Mouse (Mus musculus) limb, embryonic 14.5 days (tissue): Measurements from ENCODE around the gene Gna13. TPM values are rescaled to one million over a fixed set of nuclear protein-coding genes. Genes with fewer than 3 reads are reported as not detected.

Experiments used
- ATAC-seq: fragments of 200-750 bp; cut with Nextera tagmentation; 2 replicates; pipeline ENCODE4 v1.8.0; 2017; ENCODE audit warnings: low read depth, moderate number of reproducible peaks, moderate TSS enrichment; ENCODE audit not compliant: low FRiP score
- DNase-seq: peaks from one replicate; pipeline ENCODE4 v3.0.0-alpha.2; 2015; ENCODE audit warnings: low spot score
- H3K27ac ChIP-seq: fragments of 300-500 bp; sonication (generic); replicated peaks from 2 replicates; pipeline ENCODE4 v1.5.1; 2014; ENCODE audit warnings: low read depth, mild to moderate bottlenecking, low read length, moderate library complexity, mixed read lengths
- H3K27me3 ChIP-seq: fragments of 300-500 bp; sonication (generic); 2 replicates; pipeline ENCODE4 v1.6.1; 2014; ENCODE audit warnings: low read length, mixed read lengths; ENCODE audit not compliant: control insufficient read depth, insufficient read depth
- H3K36me3 ChIP-seq: fragments of 300-500 bp; sonication (generic); 2 replicates; pipeline ENCODE4 v1.6.1; 2014; ENCODE audit warnings: mild to moderate bottlenecking, low read length, moderate library complexity, mixed read lengths; ENCODE audit not compliant: control insufficient read depth, insufficient read depth
- H3K4me1 ChIP-seq: fragments of 300-500 bp; sonication (generic); 2 replicates; pipeline ENCODE4 v1.6.1; 2014; ENCODE audit warnings: antibody characterized with exemption, low read length, mixed read lengths; ENCODE audit not compliant: control insufficient read depth, insufficient read depth
- H3K4me2 ChIP-seq: fragments of 300-500 bp; sonication (generic); replicated peaks from 2 replicates; pipeline ENCODE4 v1.6.1; 2014; ENCODE audit warnings: low read depth, mild to moderate bottlenecking, low read length, moderate library complexity; ENCODE audit not compliant: severe bottlenecking
- H3K4me3 ChIP-seq: fragments of 300-500 bp; sonication (generic); replicated peaks from 2 replicates; pipeline ENCODE4 v1.5.1; 2014; ENCODE audit warnings: low read length
- H3K9ac ChIP-seq: fragments of 300-500 bp; sonication (generic); 2 replicates; pipeline ENCODE4 v1.6.1; 2014; ENCODE audit warnings: mild to moderate bottlenecking, low read depth, low read length, moderate library complexity; ENCODE audit not compliant: severe bottlenecking
- H3K9me3 ChIP-seq: fragments of 300-500 bp; sonication (generic); 2 replicates; pipeline ENCODE4 v1.6.1; 2016; ENCODE audit warnings: low read length; ENCODE audit not compliant: control insufficient read depth
- POLR2A ChIP-seq: fragments of 200-500 bp; IDR thresholded peaks from 2 replicates; pipeline ENCODE4 v1.8.0; 2012; ENCODE audit warnings: inconsistent platforms, mild to moderate bottlenecking, moderate library complexity, borderline replicate concordance; ENCODE audit not compliant: insufficient read depth, insufficient read length; ENCODE audit errors: extremely low read depth
- WGBS: fragments of 180-500 bp; shearing (Covaris S2); extraction: QIAGEN DNeasy Blood & Tissue Kit; methylation state at CpG from one replicate; pipeline ENCODE4 v1.1.7; 2014; 5-methylcytosine and 5-hydroxymethylcytosine counted together
- polyA plus RNA-seq, 2 experiments: library from polyadenylated mRNA; depleted of rRNA in 1 of 2; stranded (reverse) in 1 of 2; unstranded in 1 of 2; fragments of >200 nt; fragmentation: Nextera tagmentation in 1 of 2; extraction: Ambion mirVana in 1 of 2; gene quantifications; 2 replicates each; pipeline versions ENCODE4 v1.2.1 to v1.2.3; 2012 to 2014

Gene Gna13
- polyA plus RNA-seq, 2 experiments = 24.8 to 26.2 TPM

GRCm38 (mm10) chr11:109417472-109418040 lies 54.9 kb downstream of the Gna13 start:
- Histone ChIP-seq H3K27ac (no peak overlapping the region), H3K4me1 (no peaks in the 10 kb centered on the region), H3K9me3 (no peaks in the 10 kb centered on the region), H3K36me3 (no peaks in the 10 kb centered on the region), H3K9ac (no peak overlapping the region), H3K4me2 (no peak overlapping the region), H3K4me3 (no peak overlapping the region), H3K27me3 (no peaks in the 10 kb centered on the region)
- WGBS = 87% methylated on average over 9 of the region's 9 CpGs
- no peak for DNase-seq
- TF ChIP-seq POLR2A = no peak
- ATAC-seq = no peak

- Histone ChIP-seq H3K4me2 (no peak overlapping the region), H3K4me3 (no peak overlapping the region), H3K4me1 (no peaks in the 10 kb centered on the region), H3K27ac (no peak overlapping the region), H3K9me3 (no peaks in the 10 kb centered on the region), H3K9ac (no peak overlapping the region), H3K36me3 (no peaks in the 10 kb centered on the region), H3K27me3 (no peaks in the 10 kb centered on the region)
- ATAC-seq (no peak), DNase-seq (no peak)
- no peak for TF ChIP-seq POLR2A
- 52% methylated on average over 4 of the region's 4 CpGs for WGBS
These were observed 56.8 kb downstream of the Gna13 start for GRCm38 (mm10) chr11:109419461-109419860.

GRCm38 (mm10) chr11:109419961-109420566 lies 57.4 kb downstream of the Gna13 start:
- Histone ChIP-seq H3K4me3 (no peak overlapping the region), H3K9ac (no peak overlapping the region), H3K27me3 (no peaks in the 10 kb centered on the region), H3K4me1 (no peaks in the 10 kb centered on the region), H3K9me3 (no peaks in the 10 kb centered on the region), H3K27ac (no peak overlapping the region), H3K4me2 (no peak overlapping the region), H3K36me3 (no peaks in the 10 kb centered on the region)
- no peak for TF ChIP-seq POLR2A
- DNase-seq (no peak), ATAC-seq (no peak)
- WGBS = 58% methylated on average over 16 of the region's 16 CpGs

GRCm38 (mm10) chr11:109420567-109420962 lies 57.9 kb downstream of the Gna13 start:
- H3K27me3 ChIP-seq = no peaks in the 10 kb centered on the region
- no peaks in the 10 kb centered on the region for H3K9me3 ChIP-seq
- no peak overlapping the region for H3K4me2 ChIP-seq
- H3K4me3 ChIP-seq = no peak overlapping the region
- H3K9ac ChIP-seq = no peak overlapping the region
- DNase-seq (no peak), ATAC-seq (no peak)
- no peaks in the 10 kb centered on the region for H3K36me3 ChIP-seq
- no peak overlapping the region for H3K27ac ChIP-seq
- 77% methylated on average over 14 of the region's 14 CpGs for WGBS
- H3K4me1 ChIP-seq = no peaks in the 10 kb centered on the region
- TF ChIP-seq POLR2A = no peak

GRCm38 (mm10) chr11:109421205-109421604 lies 58.6 kb downstream of the Gna13 start:
- ATAC-seq = no peak

GRCm38 (mm10) chr11:109422263-109422662 lies 59.6 kb downstream of the Gna13 start:
- 98% methylated on average over 4 of the region's 4 CpGs for WGBS
- TF ChIP-seq POLR2A = no peak
- Histone ChIP-seq H3K27ac (no peak overlapping the region), H3K36me3 (no peaks in the 10 kb centered on the region), H3K4me2 (no peak overlapping the region), H3K9me3 (no peaks in the 10 kb centered on the region), H3K9ac (no peak overlapping the region), H3K27me3 (no peaks in the 10 kb centered on the region), H3K4me1 (peaks cover 7% of the 10 kb centered on the region), H3K4me3 (no peak overlapping the region)
- no peak for DNase-seq
- no peak for ATAC-seq

More at GRCm38 (mm10) chr11:109421205-109421604, 58.6 kb downstream of the Gna13 start:
- Histone ChIP-seq H3K9ac (no peak overlapping the region), H3K4me3 (no peak overlapping the region), H3K9me3 (no peaks in the 10 kb centered on the region), H3K27me3 (no peaks in the 10 kb centered on the region), H3K27ac (no peak overlapping the region), H3K36me3 (no peaks in the 10 kb centered on the region), H3K4me1 (no peaks in the 10 kb centered on the region), H3K4me2 (no peak overlapping the region)
- TF ChIP-seq POLR2A = no peak
- 64% methylated on average over 5 of the region's 5 CpGs for WGBS
- DNase-seq = no peak
